Mouse (Mus musculus) CH12.LX (cell line): ENCODE results near the gene Dntt. TPM values are rescaled to one million over a fixed set of nuclear protein-coding genes. Genes with fewer than 3 reads are reported as not detected.

ENCODE experiments used
- DNase-seq: peaks from one replicate; pipeline ENCODE4 v3.0.0-alpha.2; 2013; ENCODE audit errors: extremely low read depth
- H3K27ac ChIP-seq: 2 replicates; pipeline ENCODE4 v1.5.1; 2012; ENCODE audit warnings: low read depth, mild to moderate bottlenecking, control low read depth, moderate library complexity; ENCODE audit not compliant: insufficient read depth
- H3K27me3 ChIP-seq: replicated peaks from 2 replicates; pipeline ENCODE3; 2012; ENCODE audit warnings: inconsistent platforms
- H3K36me3 ChIP-seq, 2 experiments: replicated peaks in 1 of 2; 2 replicates each; pipeline versions ENCODE3 to v1.6.1; 2012; ENCODE audit warnings: inconsistent platforms in 1 of 2, low read length in 1 of 2, mild to moderate bottlenecking in 1 of 2, mixed read lengths in 1 of 2, moderate library complexity in 1 of 2; ENCODE audit not compliant: control insufficient read depth in 1 of 2, insufficient read depth in 1 of 2
- H3K4me1 ChIP-seq, 2 experiments: 2 replicates each; pipeline ENCODE4 v1.6.1; 2012; ENCODE audit warnings: inconsistent platforms in 1 of 2, moderate library complexity in 1 of 2; ENCODE audit not compliant: insufficient read depth in 2 of 2, control insufficient read depth in 1 of 2
- H3K4me2 ChIP-seq: 2 replicates; pipeline ENCODE4 v1.6.1; 2012; ENCODE audit warnings: low read depth, mild to moderate bottlenecking, control low read depth; ENCODE audit not compliant: poor library complexity, insufficient read depth, severe bottlenecking
- H3K4me3 ChIP-seq, 3 experiments: fragments of 150-350 bp in 1 of 3; sonication (generic) in 1 of 3; replicated peaks in 1 of 3; 2 replicates each; pipeline versions ENCODE3 to v1.5.1; 2011 to 2012; ENCODE audit warnings: low read depth in 2 of 3, low read length in 2 of 3, mild to moderate bottlenecking in 2 of 3, moderate library complexity in 2 of 3, control low read depth in 1 of 3, improper control_type of control experiment in 1 of 3, inconsistent platforms in 1 of 3, mixed read lengths in 1 of 3; ENCODE audit not compliant: poor library complexity in 1 of 3
- H3K79me2 ChIP-seq: replicated peaks from 2 replicates; pipeline ENCODE4 v1.6.1; 2012; ENCODE audit warnings: mild to moderate bottlenecking, moderate library complexity; ENCODE audit not compliant: control insufficient read depth, poor library complexity, insufficient read depth, severe bottlenecking; ENCODE audit errors: extremely low read depth
- H3K9ac ChIP-seq: 2 replicates; pipeline ENCODE4 v1.6.1; 2012; ENCODE audit warnings: low read depth, mild to moderate bottlenecking, control low read depth, moderate library complexity; ENCODE audit not compliant: insufficient read depth
- H3K9me3 ChIP-seq: replicated peaks from 2 replicates; pipeline ENCODE3; 2012; ENCODE audit warnings: low read length, inconsistent platforms, mixed read lengths
- CHD1 ChIP-seq: IDR thresholded peaks from 2 replicates; pipeline ENCODE4 v1.6.1; 2012; ENCODE audit warnings: low read depth, low read length, improper control_type of control experiment, inconsistent platforms
- CHD2 ChIP-seq: IDR thresholded peaks from 2 replicates; pipeline ENCODE4 v1.6.1; 2011; ENCODE audit warnings: low read length, improper control_type of control experiment
- CTCF ChIP-seq, 2 experiments: IDR thresholded peaks in 1 of 2; conservative IDR thresholded peaks in 1 of 2; 2 replicates each; pipeline ENCODE4 v1.5.1; 2011 to 2012; ENCODE audit warnings: low read depth in 2 of 2, low read length in 2 of 2, improper control_type of control experiment in 1 of 2, inconsistent platforms in 1 of 2, mild to moderate bottlenecking in 1 of 2, moderate library complexity in 1 of 2
- E2F4 ChIP-seq: IDR thresholded peaks from 2 replicates; pipeline ENCODE4 v1.6.1; 2011; ENCODE audit warnings: low read depth, low read length, improper control_type of control experiment; ENCODE audit not compliant: insufficient replicate concordance
- ELF1 ChIP-seq: IDR thresholded peaks from 2 replicates; pipeline ENCODE4 v1.6.1; 2014; ENCODE audit warnings: low read depth, mild to moderate bottlenecking, inconsistent platforms, low read length, improper control_type of control experiment
- EP300 ChIP-seq: IDR thresholded peaks from 2 replicates; pipeline ENCODE4 v1.6.1; 2011; ENCODE audit warnings: low read length, improper control_type of control experiment
- ETS1 ChIP-seq: conservative IDR thresholded peaks from 2 replicates; pipeline ENCODE4 v1.6.1; 2012; ENCODE audit warnings: low read depth, mild to moderate bottlenecking, inconsistent platforms, low read length, improper control_type of control experiment, moderate library complexity
- GABPA ChIP-seq: IDR thresholded peaks from 2 replicates; pipeline ENCODE4 v1.6.1; 2012; ENCODE audit warnings: low read depth, low read length, improper control_type of control experiment, inconsistent platforms; ENCODE audit not compliant: insufficient replicate concordance
- IRF4 ChIP-seq: IDR thresholded peaks from 2 replicates; pipeline ENCODE4 v1.6.1; 2014; ENCODE audit warnings: low read depth, mild to moderate bottlenecking, inconsistent platforms, low read length, improper control_type of control experiment
- JUND ChIP-seq: conservative IDR thresholded peaks from 2 replicates; pipeline ENCODE4 v1.6.1; 2011; ENCODE audit warnings: low read depth, low read length, improper control_type of control experiment
- KAT2A ChIP-seq: IDR thresholded peaks from 2 replicates; pipeline ENCODE4 v1.6.1; 2012; ENCODE audit warnings: low read length, improper control_type of control experiment, inconsistent platforms; ENCODE audit not compliant: insufficient replicate concordance
- MAFK ChIP-seq: IDR thresholded peaks from 2 replicates; pipeline ENCODE4 v1.6.1; 2011; ENCODE audit warnings: low read length, improper control_type of control experiment; ENCODE audit not compliant: insufficient replicate concordance
- MAX ChIP-seq: IDR thresholded peaks from 2 replicates; pipeline ENCODE4 v1.6.1; 2011; ENCODE audit warnings: low read length, improper control_type of control experiment
- MAZ ChIP-seq: IDR thresholded peaks from 2 replicates; pipeline ENCODE4 v1.6.1; 2012; ENCODE audit warnings: low read depth, mild to moderate bottlenecking, inconsistent platforms, low read length, improper control_type of control experiment, moderate library complexity
- MEF2A ChIP-seq: IDR thresholded peaks from 2 replicates; pipeline ENCODE4 v1.6.1; 2014; ENCODE audit warnings: low read depth, mild to moderate bottlenecking, inconsistent platforms, low read length, improper control_type of control experiment, borderline replicate concordance
- MXI1 ChIP-seq: IDR thresholded peaks from 2 replicates; pipeline ENCODE4 v1.6.1; 2011; ENCODE audit warnings: mild to moderate bottlenecking, low read depth, low read length, improper control_type of control experiment
- MYC ChIP-seq: IDR thresholded peaks from 2 replicates; pipeline ENCODE4 v1.6.1; 2011; ENCODE audit warnings: low read depth, mild to moderate bottlenecking, improper control_type of control experiment, low read length
- NELFE ChIP-seq: IDR thresholded peaks from 2 replicates; pipeline ENCODE4 v1.6.1; 2011; ENCODE audit warnings: low read depth, low read length, improper control_type of control experiment
- NRF1 ChIP-seq: IDR thresholded peaks from 2 replicates; pipeline ENCODE4 v1.6.1; 2014; ENCODE audit warnings: low read depth, mild to moderate bottlenecking, inconsistent platforms, low read length, improper control_type of control experiment, moderate library complexity
- PAX5 ChIP-seq: IDR thresholded peaks from 2 replicates; pipeline ENCODE4 v1.6.1; 2012; ENCODE audit warnings: low read length, inconsistent platforms, mixed read lengths
- POLR2A ChIP-seq: IDR thresholded peaks from 2 replicates; pipeline ENCODE4 v1.6.1; 2011; ENCODE audit warnings: low read depth, mild to moderate bottlenecking, improper control_type of control experiment, low read length
- RCOR1 ChIP-seq: conservative IDR thresholded peaks from 2 replicates; pipeline ENCODE4 v1.6.1; 2012; ENCODE audit warnings: low read depth, mild to moderate bottlenecking, inconsistent platforms, low read length, improper control_type of control experiment
- SIN3A ChIP-seq: IDR thresholded peaks from 2 replicates; pipeline ENCODE4 v1.6.1; 2012; ENCODE audit warnings: low read length, improper control_type of control experiment, inconsistent platforms
- SMC3 ChIP-seq: IDR thresholded peaks from 2 replicates; pipeline ENCODE4 v1.6.1; 2011; ENCODE audit warnings: low read depth, low read length, improper control_type of control experiment
- TCF12 ChIP-seq: IDR thresholded peaks from 2 replicates; pipeline ENCODE4 v1.6.1; 2014; ENCODE audit warnings: low read depth, mild to moderate bottlenecking, inconsistent platforms, low read length, improper control_type of control experiment
- UBTF ChIP-seq: IDR thresholded peaks from 2 replicates; pipeline ENCODE4 v1.6.1; 2012; ENCODE audit warnings: low read depth, mild to moderate bottlenecking, inconsistent platforms, low read length, improper control_type of control experiment, moderate library complexity
- USF1 ChIP-seq: IDR thresholded peaks from 2 replicates; pipeline ENCODE4 v1.6.1; 2014; ENCODE audit warnings: low read depth, mild to moderate bottlenecking, inconsistent platforms, low read length, improper control_type of control experiment
- USF2 ChIP-seq: conservative IDR thresholded peaks from 2 replicates; pipeline ENCODE4 v1.6.1; 2011; ENCODE audit warnings: low read depth, low read length, improper control_type of control experiment
- ZC3H11A ChIP-seq: IDR thresholded peaks from 2 replicates; pipeline ENCODE4 v1.6.1; 2012; ENCODE audit warnings: low read depth, mild to moderate bottlenecking, inconsistent platforms, low read length, improper control_type of control experiment
- ZKSCAN1 ChIP-seq: IDR thresholded peaks from 2 replicates; pipeline ENCODE4 v1.6.1; 2012; ENCODE audit warnings: low read depth, inconsistent platforms, low read length, improper control_type of control experiment, borderline replicate concordance
- ZMIZ1 ChIP-seq: IDR thresholded peaks from 2 replicates; pipeline ENCODE4 v1.6.1; 2012; ENCODE audit warnings: low read depth, mild to moderate bottlenecking, inconsistent platforms, low read length, improper control_type of control experiment
- ZNF384 ChIP-seq: IDR thresholded peaks from 2 replicates; pipeline ENCODE4 v1.6.1; 2012; ENCODE audit warnings: low read depth, low read length, improper control_type of control experiment, inconsistent platforms
- dilution Hi-C: fragments of 300-500 bp; cut with MboI; formaldehyde crosslinking; loops from 2 replicates; pipeline ENCODE4 v1.14.3; 2020; ENCODE audit warnings: low sequenced_read_pairs; ENCODE audit not compliant: extremely low pct_unique_long_range_greater_than_20kb, extremely low pct_ligation_motif_present
- in situ Hi-C: fragments of 300-500 bp; cut with MboI; formaldehyde crosslinking; loops from 3 replicates; pipeline ENCODE4 v1.14.3; 2019; ENCODE audit warnings: low sequenced_read_pairs, low pct_ligation_motif_present, low pct_unique_long_range_greater_than_20kb, mixed read lengths
- polyA plus RNA-seq: library from polyadenylated mRNA; unstranded; fragments of >175 nt; gene quantifications from 2 replicates; pipeline ENCODE4 v1.2.1, GENCODE M21; 2012; ENCODE audit warnings: low read depth; ENCODE audit not compliant: insufficient read length
- total RNA-seq, 2 experiments: library from RNA; depleted of rRNA; stranded (reverse); fragments of 300-350 nt in 1 of 2; fragments of >200 nt in 1 of 2; gene quantifications; 2 replicates each; pipeline ENCODE4 v1.2.3; 2012 to 2014

The Dntt gene
- total and polyA plus RNA-seq, 3 experiments: 0.13 TPM; not detected in 2

DNA sequence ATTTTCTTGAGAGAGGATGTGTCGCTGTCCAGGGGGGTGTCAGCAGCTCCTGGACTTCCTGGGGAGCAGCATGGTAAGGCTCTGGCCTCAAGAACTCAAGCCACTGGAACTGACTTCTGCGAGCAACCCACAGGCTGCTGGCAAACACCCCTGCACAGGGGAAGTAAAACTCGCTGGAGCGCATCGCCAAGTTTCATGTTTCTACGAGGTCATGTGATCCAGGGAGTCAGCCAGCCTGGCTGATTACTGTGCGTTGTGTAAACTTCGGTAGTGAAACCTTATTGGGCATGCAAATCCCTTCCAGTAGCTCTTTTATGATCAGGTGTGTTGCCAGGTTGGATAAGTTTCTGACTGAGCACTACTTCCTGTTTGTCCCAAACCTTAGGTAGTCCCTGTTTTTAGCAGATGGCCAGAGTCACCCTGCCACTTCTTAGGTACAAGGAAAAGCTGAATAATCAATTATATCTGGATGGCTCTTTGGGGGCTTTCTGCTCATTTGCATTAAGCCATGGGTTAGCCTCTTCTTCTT is 35.0 kb upstream of the Dntt start, which contains the start of gene Blnk (continued):
- TF ChIP-seq ZNF384 (peak; percentile 14; the same call in 1 of the 2 replicates), SIN3A (peak; percentile 98), RCOR1 (peak; percentile 70; the same call in 1 of the 2 replicates), NELFE (peak; percentile 83), MAZ (0 out of 2 replicates have a peak, but pooled peaks have one; percentile 40), ELF1 (peak; percentile 52), CTCF (conservative IDR thresholded peaks at IDR 0.05 in 1 of 2, IDR thresholded peaks at IDR 0.05 in 1 of 2; ENCODE audit: low read depth in 2 of 2, low read length in 2 of 2) (no peak), MXI1 (peak; percentile 79; the same call in 1 of the 2 replicates), MAFK (peak; percentile 77), ZC3H11A (no peak), E2F4 (no peak), USF1 (peak; percentile 92), JUND (peak; percentile 69)

DNA sequence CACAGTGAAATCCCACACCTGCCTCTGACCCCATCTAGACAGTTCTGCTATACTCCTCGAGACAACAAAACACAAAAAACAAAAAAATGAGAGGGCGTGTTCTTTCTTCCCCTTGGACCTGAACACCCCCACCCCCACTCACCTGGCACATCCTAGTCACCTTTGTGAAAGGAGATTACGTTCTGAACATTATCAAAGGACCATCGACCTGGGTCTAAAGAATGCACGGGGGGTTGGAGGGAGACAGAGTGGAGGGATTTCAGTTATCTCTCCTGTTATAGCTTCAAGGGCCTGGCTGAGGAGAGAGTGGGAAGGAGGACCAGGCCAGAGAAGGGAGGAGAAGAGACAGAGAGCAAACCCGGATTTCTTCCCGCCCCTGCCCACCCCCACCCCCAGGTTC is 34.2 kb upstream of the Dntt start:
- H3K9ac ChIP-seq: peak overlapping the region; percentile 74
- peaks cover 0 to 7% of the 10 kb centered on the region in 2 experiments for H3K36me3 ChIP-seq
- dilution Hi-C loops (no loop called here), in situ Hi-C loops (no loop called here)
- peaks cover 25 to 61% of the 10 kb centered on the region in 2 experiments for H3K4me1 ChIP-seq
- TF ChIP-seq NELFE: 0 out of 2 replicates have a peak, but pooled peaks have one; percentile 20
- TF ChIP-seq GABPA: no peak
- no peak for TF ChIP-seq UBTF
- no peak for TF ChIP-seq PAX5
- TF ChIP-seq USF1: no peak
- TF ChIP-seq MEF2A: 0 out of 2 replicates have a peak, but pooled peaks have one; percentile 11
- TF ChIP-seq TCF12: peak; percentile 11; the same call in 1 of the 2 replicates
- TF ChIP-seq MAX: 0 out of 2 replicates have a peak, but pooled peaks have one; percentile 38
- TF ChIP-seq ETS1: no peak; the same call in 1 of the 2 replicates
- TF ChIP-seq POLR2A: no peak; the same call in 1 of the 2 replicates
- TF ChIP-seq MXI1: peak; percentile 37; the same call in 1 of the 2 replicates
- TF ChIP-seq ZNF384: no peak
- TF ChIP-seq CHD2: peak; percentile 65
- TF ChIP-seq ZC3H11A: no peak
- peak; percentile 12; the same call in 1 of the 2 replicates for TF ChIP-seq CHD1
- no peak for TF ChIP-seq IRF4
- TF ChIP-seq USF2: no peak
- TF ChIP-seq ZKSCAN1: no peak
- TF ChIP-seq ZMIZ1: no peak
- 0 out of 2 replicates have a peak, but pooled peaks have one; percentile 32 for TF ChIP-seq KAT2A
- TF ChIP-seq EP300: no peak
- no peak for TF ChIP-seq NRF1
- no peak for TF ChIP-seq MYC
- TF ChIP-seq SIN3A: no peak
- TF ChIP-seq SMC3: no peak
- H3K27ac ChIP-seq: peak overlapping the region; percentile 99
- no peaks in the 10 kb centered on the region for H3K27me3 ChIP-seq
- no peaks in the 10 kb centered on the region for H3K9me3 ChIP-seq
- H3K79me2 ChIP-seq: peaks cover 40% of the 10 kb centered on the region
- peak overlapping the region; percentile 98 for H3K4me2 ChIP-seq
- DNase-seq: no peak
- H3K4me3 ChIP-seq: peak overlapping the region in 2 of 3 experiments; percentile 21 to 44
